Mouse (Mus musculus) cortical plate, adult 2 months (tissue): Measurements from ENCODE around the gene Rasal2. TPM values are rescaled to one million over a fixed set of nuclear protein-coding genes. Genes with fewer than 3 reads are reported as not detected.

Experiments
- H3K27ac ChIP-seq: fragments of 200-500 bp; 2 replicates; pipeline ENCODE4 v1.5.1; 2012; ENCODE audit warnings: low read length, control low read depth, inconsistent platforms; ENCODE audit not compliant: insufficient read depth
- H3K4me1 ChIP-seq: fragments of 200-500 bp; 2 replicates; pipeline ENCODE4 v1.6.1; 2011; ENCODE audit warnings: low read length; ENCODE audit not compliant: control insufficient read depth, insufficient read depth
- H3K4me3 ChIP-seq: fragments of 200-500 bp; 2 replicates; pipeline ENCODE4 v1.5.1; 2011; ENCODE audit warnings: mild to moderate bottlenecking, low read length, control low read depth; ENCODE audit not compliant: insufficient read depth
- CTCF ChIP-seq: fragments of 200-500 bp; IDR thresholded peaks from 2 replicates; pipeline ENCODE4 v1.5.1; 2011; ENCODE audit warnings: mild to moderate bottlenecking, control low read depth, low read length; ENCODE audit not compliant: insufficient read depth; ENCODE audit errors: extremely low read depth
- POLR2A ChIP-seq: fragments of 200-500 bp; IDR thresholded peaks from 2 replicates; pipeline ENCODE4 v1.6.1; 2011; ENCODE audit warnings: mild to moderate bottlenecking, low read length, control low read depth; ENCODE audit not compliant: insufficient read depth; ENCODE audit errors: extremely low read depth
- polyA plus RNA-seq: library from polyadenylated mRNA; depleted of rRNA; stranded (reverse); fragments of >200 nt; gene quantifications from 2 replicates; pipeline ENCODE4 v1.2.3, GENCODE M21; 2012

The Rasal2 gene
- polyA plus RNA-seq, 1 experiment: 28.4 TPM

GRCm38 (mm10) chr1:157232372-157232771 lies 180.0 kb downstream of the Rasal2 start:
- no peak overlapping the region for H3K4me3 ChIP-seq
- no peak overlapping the region for H3K27ac ChIP-seq
- no peak for TF ChIP-seq POLR2A
- no peak for TF ChIP-seq CTCF
- peaks cover 2% of the 10 kb centered on the region; the same call in 1 of the 2 replicates for H3K4me1 ChIP-seq

- Histone ChIP-seq H3K27ac (no peak overlapping the region), H3K4me3 (peak overlapping the region; percentile 36), H3K4me1 (peaks cover 4% of the 10 kb centered on the region; the same call in 1 of the 2 replicates)
- TF ChIP-seq POLR2A (peak; percentile 62; the same call in 1 of the 2 replicates), CTCF (no peak)
Measured at GRCm38 (mm10) chr1:157231016-157231415, 181.4 kb downstream of the Rasal2 start.

- Histone ChIP-seq H3K27ac (no peak overlapping the region), H3K4me3 (peak overlapping the region; percentile 36; the same call in 1 of the 2 replicates), H3K4me1 (peaks cover 4% of the 10 kb centered on the region; the same call in 1 of the 2 replicates)
- TF ChIP-seq CTCF (no peak), POLR2A (no peak)
Measured at GRCm38 (mm10) chr1:157230386-157230785, 182.0 kb downstream of the Rasal2 start.

GRCm38 (mm10) chr1:157225013-157225412 lies 187.4 kb downstream of the Rasal2 start:
- Histone ChIP-seq H3K4me1 (peaks cover 1% of the 10 kb centered on the region; the same call in 1 of the 2 replicates), H3K27ac (no peak overlapping the region), H3K4me3 (no peak overlapping the region)
- TF ChIP-seq CTCF (no peak), POLR2A (no peak)

- TF ChIP-seq CTCF (no peak), POLR2A (no peak)
Measured at GRCm38 (mm10) chr1:157220910-157221309, 191.5 kb downstream of the Rasal2 start.

GRCm38 (mm10) chr1:157220466-157220865 lies 191.9 kb downstream of the Rasal2 start:
- H3K27ac ChIP-seq: no peak overlapping the region
- TF ChIP-seq CTCF (no peak), POLR2A (no peak)
- no peak overlapping the region for H3K4me3 ChIP-seq
- no peaks in the 10 kb centered on the region; the same call in 1 of the 2 replicates for H3K4me1 ChIP-seq

More at GRCm38 (mm10) chr1:157220910-157221309, 191.5 kb downstream of the Rasal2 start:
- no peaks in the 10 kb centered on the region; the same call in 1 of the 2 replicates for H3K4me1 ChIP-seq
- H3K27ac ChIP-seq: no peak overlapping the region
- H3K4me3 ChIP-seq: no peak overlapping the region

- no peak overlapping the region for H3K27ac ChIP-seq
- no peak overlapping the region for H3K4me3 ChIP-seq
- 0 out of 2 replicates have a peak, but pooled peaks cover 2% of the 10 kb centered on the region for H3K4me1 ChIP-seq
- no peak for TF ChIP-seq POLR2A
- no peak for TF ChIP-seq CTCF
Measured at GRCm38 (mm10) chr1:157208754-157209153, 203.6 kb downstream of the Rasal2 start.

GRCm38 (mm10) chr1:157205685-157206084 lies 206.7 kb downstream of the Rasal2 start:
- TF ChIP-seq CTCF (no peak), POLR2A (no peak)
- no peak overlapping the region for H3K27ac ChIP-seq
- 0 out of 2 replicates have a peak, but pooled peaks cover 2% of the 10 kb centered on the region for H3K4me1 ChIP-seq
- H3K4me3 ChIP-seq: no peak overlapping the region

GRCm38 (mm10) chr1:157183043-157183442 lies 229.4 kb downstream of the Rasal2 start:
- Histone ChIP-seq H3K27ac (no peak overlapping the region), H3K4me1 (peaks cover 10% of the 10 kb centered on the region), H3K4me3 (no peak overlapping the region)
- TF ChIP-seq POLR2A: no peak
- TF ChIP-seq CTCF: no peak

- no peak for TF ChIP-seq CTCF
- no peak for TF ChIP-seq POLR2A
- peaks cover 10% of the 10 kb centered on the region for H3K4me1 ChIP-seq
- H3K27ac ChIP-seq: no peak overlapping the region
- no peak overlapping the region for H3K4me3 ChIP-seq
Measured at GRCm38 (mm10) chr1:157182431-157182830, 230.0 kb downstream of the Rasal2 start.
